Mouse (Mus musculus): Measurements from ENCODE around the gene Sun2.

The Sun2 gene

DNA sequence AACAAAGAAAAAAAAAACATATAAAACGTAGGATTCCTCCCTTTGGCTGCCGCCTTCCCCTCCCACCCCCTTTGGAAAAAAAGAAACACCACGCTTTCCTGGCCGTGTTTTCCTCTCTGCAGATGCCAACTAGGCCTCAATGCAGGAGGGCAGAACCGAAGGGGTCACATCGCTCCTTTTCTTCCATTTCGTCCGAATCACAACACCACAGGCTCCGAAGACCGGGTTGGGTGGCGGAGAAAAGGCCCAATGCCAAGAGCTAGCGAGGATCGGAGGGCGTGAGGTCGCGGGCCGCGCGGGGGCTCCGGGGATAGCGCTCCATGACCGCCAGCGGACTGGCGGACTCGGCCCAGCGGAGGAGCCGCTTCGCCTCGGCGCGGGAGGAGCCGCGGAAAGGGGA, 55.2 kb downstream of the Sun2 start:
- in situ Hi-C loops (cut with MboI, MseI) = no loop called here

GRCm38 (mm10) chr15:79686046-79686869, 56.1 kb downstream of the Sun2 start:
- in situ Hi-C loops (cut with MboI, MseI) = no loop called here

- in situ Hi-C loops (cut with MboI, MseI) = no loop called here
Measured at GRCm38 (mm10) chr15:79685141-79685641, 57.1 kb downstream of the Sun2 start.

- in situ Hi-C loops (cut with MboI, MseI) = no loop called here
Measured at GRCm38 (mm10) chr15:79684616-79685015, 57.7 kb downstream of the Sun2 start.

GRCm38 (mm10) chr15:79683707-79684465, 58.5 kb downstream of the Sun2 start:
- in situ Hi-C loops (cut with MboI, MseI) = no loop called here

DNA sequence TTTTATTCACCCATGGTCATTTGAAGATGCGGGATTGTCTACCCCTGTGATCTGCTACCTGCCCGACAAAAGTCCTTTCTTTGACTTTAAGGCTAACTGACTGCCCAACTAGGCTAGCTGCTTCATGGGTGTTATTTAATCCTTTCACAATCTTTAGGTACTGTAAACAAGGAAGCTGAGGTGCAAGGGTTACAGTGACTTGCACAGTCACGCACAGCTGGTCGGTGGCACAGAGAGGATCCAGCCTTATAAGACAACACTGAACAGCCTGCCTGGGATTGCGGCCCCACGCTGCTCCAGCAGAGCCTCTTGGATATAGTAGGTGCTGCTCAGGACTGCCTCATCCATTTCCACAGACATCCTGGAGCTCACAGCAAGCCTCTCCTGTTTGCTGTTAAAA, 59.2 kb downstream of the Sun2 start:
- in situ Hi-C loops (cut with MboI, MseI) = no loop called here

GRCm38 (mm10) chr15:79681973-79682372, 60.4 kb downstream of the Sun2 start:
- in situ Hi-C loops (cut with MboI, MseI) = no loop called here

GRCm38 (mm10) chr15:79677936-79678335, 64.4 kb downstream of the Sun2 start:
- in situ Hi-C loops (cut with MboI, MseI) = no loop called here
